Mouse (Mus musculus) T-cell, adult 2 months (primary cell): ENCODE data around the gene Pigh.

Source experiments
- DNase-seq: peaks from one replicate; pipeline ENCODE4 v3.0.0; 2022; ENCODE audit warnings: low spot score

The Pigh gene

GRCm38 (mm10) chr12:79066431-79066830 is 23.0 kb downstream of the Pigh start:
- no peak for DNase-seq

GRCm38 (mm10) chr12:79064451-79064850 is 25.0 kb downstream of the Pigh start:
- no peak for DNase-seq

- no peak for DNase-seq
These were observed 28.4 kb downstream of the Pigh start for GRCm38 (mm10) chr12:79060766-79061652.

- DNase-seq = no peak
These were observed 29.3 kb downstream of the Pigh start for GRCm38 (mm10) chr12:79060134-79060533.

GRCm38 (mm10) chr12:79059573-79059972 is 29.9 kb downstream of the Pigh start:
- no peak for DNase-seq

GRCm38 (mm10) chr12:79055276-79055675 is 34.2 kb downstream of the Pigh start:
- no peak for DNase-seq

- DNase-seq = no peak
These were observed 37.4 kb downstream of the Pigh start for GRCm38 (mm10) chr12:79052073-79052472.

GRCm38 (mm10) chr12:79050545-79051212 is 38.8 kb downstream of the Pigh start:
- DNase-seq = no peak

GRCm38 (mm10) chr12:79049807-79050206 is 39.6 kb downstream of the Pigh start:
- DNase-seq = no peak

GRCm38 (mm10) chr12:79048898-79049297 is 40.6 kb downstream of the Pigh start:
- DNase-seq = no peak

- no peak for DNase-seq
These were observed 42.2 kb downstream of the Pigh start for GRCm38 (mm10) chr12:79047203-79047602.

- no peak for DNase-seq
These were observed 43.3 kb downstream of the Pigh start for GRCm38 (mm10) chr12:79046171-79046570.

- no peak for DNase-seq
These were observed 44.8 kb downstream of the Pigh start for GRCm38 (mm10) chr12:79044668-79045067.

GRCm38 (mm10) chr12:79041436-79041835 is 48.0 kb downstream of the Pigh start:
- DNase-seq = no peak

- no peak for DNase-seq
These were observed 49.1 kb downstream of the Pigh start for GRCm38 (mm10) chr12:79040201-79040827.

- DNase-seq = no peak
These were observed 49.7 kb downstream of the Pigh start for GRCm38 (mm10) chr12:79039708-79040107.

GRCm38 (mm10) chr12:79035349-79035748 is 54.1 kb downstream of the Pigh start:
- DNase-seq = no peak

GRCm38 (mm10) chr12:79034331-79034730 is 55.1 kb downstream of the Pigh start:
- DNase-seq = no peak
